Mouse (Mus musculus) liver, embryonic 15.5 days (tissue): ENCODE results near the gene Disc1. TPM values are rescaled to one million over a fixed set of nuclear protein-coding genes. Genes with fewer than 3 reads are reported as not detected.

Experiments
- ATAC-seq: fragments of 200-750 bp; cut with Nextera tagmentation; 2 replicates; pipeline ENCODE4 v1.8.0; 2017; ENCODE audit warnings: moderate number of reproducible peaks, mild to moderate bottlenecking, moderate library complexity; ENCODE audit not compliant: insufficient read depth
- H3K27ac ChIP-seq: fragments of 300-500 bp; sonication (generic); replicated peaks from 2 replicates; pipeline ENCODE4 v1.5.1; 2015; ENCODE audit warnings: mild to moderate bottlenecking, inconsistent platforms
- H3K27me3 ChIP-seq: fragments of 300-500 bp; sonication (generic); 2 replicates; pipeline ENCODE4 v1.6.1; 2015; ENCODE audit warnings: mild to moderate bottlenecking, inconsistent platforms
- H3K36me3 ChIP-seq: fragments of 300-500 bp; sonication (generic); replicated peaks from 2 replicates; pipeline ENCODE4 v1.6.1; 2015; ENCODE audit warnings: moderate library complexity, mild to moderate bottlenecking, inconsistent platforms
- H3K4me1 ChIP-seq: fragments of 300-500 bp; sonication (generic); replicated peaks from 2 replicates; pipeline ENCODE4 v1.6.1; 2015; ENCODE audit warnings: inconsistent platforms
- H3K4me2 ChIP-seq: fragments of 300-500 bp; sonication (generic); 2 replicates; pipeline ENCODE4 v1.6.1; 2015; ENCODE audit warnings: moderate library complexity, mild to moderate bottlenecking, inconsistent platforms
- H3K4me3 ChIP-seq: fragments of 300-500 bp; sonication (generic); replicated peaks from 2 replicates; pipeline ENCODE4 v1.5.1; 2015; ENCODE audit warnings: mild to moderate bottlenecking, inconsistent platforms
- H3K9ac ChIP-seq: fragments of 300-500 bp; sonication (generic); 2 replicates; pipeline ENCODE4 v1.6.1; 2015; ENCODE audit warnings: moderate library complexity, mild to moderate bottlenecking, inconsistent platforms
- H3K9me3 ChIP-seq: fragments of 300-500 bp; sonication (generic); replicated peaks from 2 replicates; pipeline ENCODE4 v1.6.1; 2016; ENCODE audit warnings: inconsistent platforms
- WGBS: fragments of 180-500 bp; shearing (Covaris S2); methylation state at CpG from one replicate; pipeline ENCODE4 v1.1.7; 2015; ENCODE audit warnings: mixed read lengths; ENCODE audit not compliant: insufficient replicate concordance; 5-methylcytosine and 5-hydroxymethylcytosine counted together
- polyA plus RNA-seq: library from polyadenylated mRNA; unstranded; fragments of >200 nt; fragmentation: Nextera tagmentation; extraction: Ambion mirVana; gene quantifications from 2 replicates; pipeline ENCODE4 v1.2.1, GENCODE M21; 2015

Gene Disc1
- polyA plus RNA-seq, 1 experiment from 2014 or later, result 0.30 TPM

DNA sequence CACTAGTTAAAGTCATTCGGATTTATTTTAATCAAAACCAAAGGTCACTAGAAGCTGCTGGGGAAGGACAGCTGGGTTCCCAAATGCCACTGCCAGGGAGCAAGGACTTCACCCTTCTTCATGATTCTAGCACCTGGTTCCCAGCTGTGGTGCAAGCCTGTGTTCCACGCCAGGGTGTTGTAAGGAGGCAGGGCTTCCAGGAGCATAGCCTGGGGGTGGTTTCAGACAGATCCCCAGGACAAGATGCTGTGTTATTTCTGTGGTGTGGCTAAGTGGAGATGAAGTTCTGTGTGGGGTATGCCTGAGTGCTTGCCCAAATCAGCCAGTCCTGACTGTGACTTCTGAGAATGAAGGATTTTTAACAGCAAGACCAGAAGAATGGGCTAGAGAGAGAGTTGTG is 12.5 kb upstream of the Disc1 start:
- no peak overlapping the region for H3K27ac ChIP-seq
- no peak overlapping the region for H3K9ac ChIP-seq
- no peak overlapping the region for H3K4me2 ChIP-seq
- H3K9me3 ChIP-seq, result no peaks in the 10 kb centered on the region
- no peak for ATAC-seq
- no peak overlapping the region for H3K4me3 ChIP-seq
- no peaks in the 10 kb centered on the region for H3K4me1 ChIP-seq
- H3K27me3 ChIP-seq, result no peaks in the 10 kb centered on the region
- 47% methylated on average over 2 of the region's 2 CpGs for WGBS
- no peaks in the 10 kb centered on the region; the same call in 1 of the 2 replicates for H3K36me3 ChIP-seq

DNA sequence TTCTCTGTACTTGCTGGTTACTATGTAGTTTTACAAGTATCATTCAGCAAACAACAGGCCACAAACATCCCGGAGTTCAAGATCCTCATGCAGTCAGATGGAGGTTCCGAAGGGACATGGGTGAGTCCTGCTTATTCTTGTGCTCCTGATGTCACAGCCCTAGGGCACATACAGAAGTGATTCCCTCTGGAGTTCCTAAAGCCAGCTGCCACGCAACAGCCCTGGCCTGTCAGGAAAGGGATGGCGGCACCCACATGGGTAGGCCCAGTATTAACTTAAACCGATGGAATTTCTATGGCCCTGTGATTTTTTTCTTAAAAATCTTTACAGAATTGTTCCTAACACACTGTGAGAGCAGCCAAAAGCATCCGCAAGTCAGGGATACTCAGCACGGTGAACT is 10.6 kb upstream of the Disc1 start:
- 77% methylated on average over 7 of the region's 7 CpGs for WGBS
- no peak for ATAC-seq

DNA sequence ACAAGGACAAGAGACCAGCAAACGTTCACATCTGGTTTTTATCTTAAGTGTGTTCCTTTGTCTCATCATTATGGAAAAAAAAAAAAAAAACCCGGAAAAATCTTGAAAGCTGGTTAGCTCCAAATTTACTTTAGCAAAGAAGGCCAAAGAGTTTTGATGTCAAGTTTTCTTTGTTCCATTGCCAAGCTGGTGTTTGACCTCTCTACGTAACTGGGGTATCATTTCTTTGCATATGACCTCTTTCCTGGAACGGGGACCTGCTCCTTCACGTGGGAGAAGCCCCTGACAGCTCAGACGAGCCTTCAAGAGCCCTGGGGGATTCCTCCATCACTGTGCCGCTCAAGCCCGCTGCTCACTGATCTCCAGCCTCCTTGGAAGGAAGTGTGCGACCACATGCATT is 10.1 kb upstream of the Disc1 start:
- no peaks in the 10 kb centered on the region for H3K27me3 ChIP-seq
- H3K4me3 ChIP-seq, result no peak overlapping the region
- no peaks in the 10 kb centered on the region for H3K36me3 ChIP-seq
- no peaks in the 10 kb centered on the region for H3K4me1 ChIP-seq
- H3K4me2 ChIP-seq, result no peak overlapping the region
- no peak overlapping the region for H3K27ac ChIP-seq
- ATAC-seq, result no peak
- WGBS, result 18% methylated on average over 9 of the region's 9 CpGs
- H3K9ac ChIP-seq, result no peak overlapping the region
- H3K9me3 ChIP-seq, result no peaks in the 10 kb centered on the region

More for the DNA sequence above, 10.6 kb upstream of the Disc1 start:
- H3K36me3 ChIP-seq, result no peaks in the 10 kb centered on the region
- no peak overlapping the region for H3K4me3 ChIP-seq
- H3K4me2 ChIP-seq, result no peak overlapping the region
- H3K27me3 ChIP-seq, result no peaks in the 10 kb centered on the region
- no peaks in the 10 kb centered on the region for H3K4me1 ChIP-seq
- no peak overlapping the region for H3K9ac ChIP-seq
- no peaks in the 10 kb centered on the region for H3K9me3 ChIP-seq
- no peak overlapping the region for H3K27ac ChIP-seq

DNA sequence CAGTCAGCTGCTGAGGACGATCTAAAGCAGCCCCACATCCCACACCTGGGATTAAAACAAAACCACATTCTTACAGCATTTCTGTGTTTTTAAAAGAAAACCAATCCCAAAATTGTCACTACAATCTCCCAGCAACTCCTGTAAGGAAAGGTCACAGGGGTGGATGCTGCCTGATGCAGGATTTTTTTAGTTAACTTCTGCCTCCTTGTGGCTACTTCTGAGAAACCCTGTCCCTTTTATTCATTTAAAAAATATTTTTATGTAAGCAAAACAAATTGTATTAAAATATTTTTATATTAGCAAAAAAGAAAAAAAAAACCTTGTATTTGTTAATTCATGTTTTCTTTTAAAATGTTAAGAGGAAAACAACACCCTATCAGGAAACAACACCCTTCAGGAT is 8.2 kb upstream of the Disc1 start:
- no peak overlapping the region for H3K9ac ChIP-seq
- H3K27ac ChIP-seq, result no peak overlapping the region
- H3K36me3 ChIP-seq, result no peaks in the 10 kb centered on the region
- WGBS, result 69% methylated on average over 1 of the region's 1 CpGs
- no peaks in the 10 kb centered on the region for H3K9me3 ChIP-seq
- H3K27me3 ChIP-seq, result no peaks in the 10 kb centered on the region
- H3K4me3 ChIP-seq, result no peak overlapping the region
- no peak overlapping the region for H3K4me2 ChIP-seq
- no peaks in the 10 kb centered on the region for H3K4me1 ChIP-seq
- ATAC-seq, result no peak

DNA sequence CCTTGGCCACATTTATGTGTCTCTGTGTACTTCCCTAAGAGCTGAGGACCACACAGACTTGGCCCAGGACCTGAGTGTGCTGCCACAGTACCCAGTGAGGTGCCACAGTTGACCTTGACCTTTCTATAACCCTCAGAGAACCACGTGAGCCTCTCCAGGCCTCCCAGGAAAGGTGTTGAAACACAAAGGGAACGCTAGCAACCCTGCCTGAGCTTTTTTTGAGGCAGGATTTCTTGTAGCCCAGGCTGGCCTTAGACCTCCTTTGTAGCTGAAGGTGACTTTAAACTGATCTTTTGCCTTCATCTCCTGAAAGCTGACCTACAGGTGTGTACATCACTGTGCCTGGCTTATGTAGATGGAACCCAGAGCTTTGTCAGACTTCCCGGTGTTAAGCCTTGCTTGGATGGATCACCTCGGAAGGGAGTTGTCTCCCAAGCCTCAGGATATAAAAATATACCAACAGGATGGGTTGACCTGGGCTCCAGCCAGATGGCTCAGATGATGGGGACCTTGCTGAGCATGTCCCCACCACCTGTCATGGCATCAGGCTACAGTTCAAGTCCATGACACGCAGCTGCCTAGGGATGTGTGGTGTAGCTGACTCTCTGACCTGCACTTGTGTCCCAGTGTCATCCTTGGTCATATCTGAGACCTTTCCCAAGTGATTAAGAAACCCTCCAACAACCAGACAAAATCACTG is 4.8 kb upstream of the Disc1 start:
- ATAC-seq, result no peak
- Histone ChIP-seq H3K36me3 (no peaks in the 10 kb centered on the region), H3K4me2 (no peak overlapping the region), H3K27ac (no peak overlapping the region), H3K4me1 (0 out of 2 replicates have a peak, but pooled peaks cover 5% of the 10 kb centered on the region), H3K4me3 (no peak overlapping the region), H3K9me3 (no peaks in the 10 kb centered on the region), H3K9ac (no peak overlapping the region), H3K27me3 (peaks cover 20% of the 10 kb centered on the region)
- WGBS, result 51% methylated on average over 5 of the region's 5 CpGs

DNA sequence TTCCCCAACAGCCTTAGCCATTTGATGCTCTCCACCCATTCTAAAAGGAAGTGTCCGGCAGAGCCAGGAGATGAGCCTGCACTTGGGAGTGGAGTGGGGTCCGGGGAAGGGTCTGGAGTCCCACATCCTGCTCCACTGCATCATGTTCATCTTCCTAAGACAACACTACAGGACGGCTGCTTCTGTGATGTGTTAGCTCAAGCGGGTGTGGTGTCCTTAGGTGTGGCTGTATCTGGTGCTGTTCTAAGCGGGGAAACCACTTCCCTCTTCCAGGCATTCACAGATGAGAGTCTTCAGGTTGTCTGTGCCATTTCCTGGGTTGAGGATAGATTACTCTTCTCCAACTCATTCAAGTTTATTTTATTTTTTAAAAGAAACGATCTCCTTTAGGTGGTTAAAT is 4.2 kb upstream of the Disc1 start:
- H3K4me2 ChIP-seq, result no peak overlapping the region
- H3K36me3 ChIP-seq, result no peaks in the 10 kb centered on the region
- H3K4me3 ChIP-seq, result no peak overlapping the region
- no peaks in the 10 kb centered on the region for H3K9me3 ChIP-seq
- peaks cover 26% of the 10 kb centered on the region for H3K27me3 ChIP-seq
- no peak overlapping the region for H3K9ac ChIP-seq
- 0 out of 2 replicates have a peak, but pooled peaks cover 9% of the 10 kb centered on the region for H3K4me1 ChIP-seq
- WGBS, result 47% methylated on average over 6 of the region's 6 CpGs
- ATAC-seq, result no peak
- H3K27ac ChIP-seq, result no peak overlapping the region

DNA sequence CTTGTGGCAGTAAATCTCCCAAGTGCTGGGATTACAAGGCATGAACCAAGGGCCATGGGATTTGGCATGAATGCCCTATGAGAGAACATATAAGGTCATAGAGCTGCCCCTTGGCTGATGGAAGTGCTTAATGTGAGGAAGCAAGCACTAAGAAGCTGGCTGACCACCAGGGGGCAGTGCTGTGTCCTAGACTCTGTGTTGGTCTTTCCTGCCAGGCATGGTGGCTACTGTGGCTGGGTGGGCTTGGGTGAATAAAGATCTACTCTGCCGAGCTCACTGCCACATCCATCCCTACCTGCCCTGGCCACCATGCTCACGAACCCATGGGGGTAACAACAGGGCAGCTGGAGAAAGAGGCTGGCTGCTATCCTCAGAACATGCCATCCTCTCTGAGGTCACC is 2.0 kb upstream of the Disc1 start:
- H3K9me3 ChIP-seq, result no peaks in the 10 kb centered on the region
- no peak overlapping the region for H3K4me3 ChIP-seq
- H3K27ac ChIP-seq, result no peak overlapping the region
- H3K36me3 ChIP-seq, result no peaks in the 10 kb centered on the region
- 12% methylated on average over 2 of the region's 2 CpGs for WGBS
- H3K4me2 ChIP-seq, result no peak overlapping the region
- no peak overlapping the region for H3K9ac ChIP-seq
- ATAC-seq, result no peak
- 0 out of 2 replicates have a peak, but pooled peaks cover 9% of the 10 kb centered on the region for H3K4me1 ChIP-seq
- peaks cover 37% of the 10 kb centered on the region for H3K27me3 ChIP-seq

DNA sequence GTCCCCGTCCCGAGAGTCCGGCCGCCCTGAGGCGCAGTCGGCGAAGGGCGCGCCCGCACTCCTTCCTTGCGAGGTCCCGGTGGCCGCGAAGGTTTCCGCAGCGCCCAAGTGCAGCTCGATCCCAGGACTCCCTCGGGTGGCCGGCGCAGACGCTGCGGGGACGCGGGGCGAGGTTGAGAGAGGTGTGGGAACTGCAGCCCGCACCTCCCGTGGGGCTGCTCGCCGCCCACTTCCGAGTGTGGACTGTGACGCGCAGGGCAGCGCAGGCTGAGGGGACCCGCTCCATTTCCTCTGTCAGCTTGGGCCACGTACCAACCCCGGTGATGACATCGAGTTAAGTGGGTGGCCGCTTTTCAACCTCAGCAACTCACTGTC is 428 bp downstream of the Disc1 start:
- under 1% methylated on average over 37 of the region's 38 CpGs for WGBS
- H3K27ac ChIP-seq, result no peak overlapping the region
- no peak for ATAC-seq

DNA sequence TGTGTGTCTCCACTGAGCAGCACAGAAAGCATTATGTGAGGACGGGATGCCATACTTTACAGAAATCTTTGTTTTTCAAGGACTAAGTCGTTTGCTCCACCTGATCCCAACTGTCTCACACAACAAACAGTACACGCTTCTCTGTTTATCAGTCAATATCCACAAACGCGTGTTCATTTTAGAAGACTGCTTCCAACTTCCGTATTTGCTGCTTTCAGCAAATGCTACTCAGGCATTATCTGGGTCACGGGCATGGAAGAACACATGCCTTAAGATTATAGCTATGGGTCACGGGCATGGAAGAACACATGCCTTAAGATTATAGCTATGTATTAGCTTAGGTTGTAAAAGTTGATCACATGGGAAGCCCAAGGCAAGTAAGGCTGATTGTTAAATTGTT is 6.9 kb downstream of the Disc1 start:
- Histone ChIP-seq H3K9ac (no peak overlapping the region), H3K4me1 (no peaks in the 10 kb centered on the region), H3K27me3 (peaks cover under 1% of the 10 kb centered on the region; the same call in 1 of the 2 replicates), H3K4me3 (no peak overlapping the region), H3K36me3 (no peaks in the 10 kb centered on the region), H3K27ac (no peak overlapping the region), H3K9me3 (no peaks in the 10 kb centered on the region), H3K4me2 (no peak overlapping the region)
- no peak for ATAC-seq
- WGBS, result 62% methylated on average over 8 of the region's 8 CpGs

More for the DNA sequence above, 428 bp downstream of the Disc1 start:
- H3K4me1 ChIP-seq, result 0 out of 2 replicates have a peak, but pooled peaks cover 9% of the 10 kb centered on the region
- H3K27me3 ChIP-seq, result peaks cover 37% of the 10 kb centered on the region
- no peaks in the 10 kb centered on the region for H3K36me3 ChIP-seq
- peak overlapping the region; percentile 55 for H3K4me3 ChIP-seq
- H3K4me2 ChIP-seq, result peak overlapping the region; percentile 68
- H3K9ac ChIP-seq, result peak overlapping the region; percentile 21
- no peaks in the 10 kb centered on the region for H3K9me3 ChIP-seq

DNA sequence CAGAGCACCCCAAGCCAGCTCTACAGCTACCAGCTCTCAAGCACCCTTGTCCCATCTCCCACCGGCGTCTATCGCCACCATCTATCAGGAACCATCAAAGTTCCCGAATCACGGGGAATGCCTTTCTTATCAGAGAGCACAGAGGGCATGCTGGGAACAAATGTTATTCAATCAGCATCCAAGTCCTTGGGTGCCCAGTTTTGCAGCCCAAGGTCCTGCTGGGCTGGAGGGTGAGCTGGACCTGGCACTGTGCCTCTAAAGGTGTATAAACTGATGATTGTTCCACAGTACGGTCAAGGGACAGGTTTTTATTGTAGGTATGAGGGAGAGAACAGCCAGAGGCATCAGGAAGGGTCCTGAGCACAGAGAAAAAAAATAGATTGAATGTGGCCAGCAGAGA is 11.6 kb downstream of the Disc1 start:
- Histone ChIP-seq H3K27ac (no peak overlapping the region), H3K4me2 (no peak overlapping the region), H3K4me3 (no peak overlapping the region), H3K9me3 (no peaks in the 10 kb centered on the region), H3K27me3 (no peaks in the 10 kb centered on the region), H3K4me1 (0 out of 2 replicates have a peak, but pooled peaks cover 3% of the 10 kb centered on the region), H3K36me3 (no peaks in the 10 kb centered on the region), H3K9ac (no peak overlapping the region)
- WGBS, result 52% methylated on average over 6 of the region's 6 CpGs
- ATAC-seq, result no peak

DNA sequence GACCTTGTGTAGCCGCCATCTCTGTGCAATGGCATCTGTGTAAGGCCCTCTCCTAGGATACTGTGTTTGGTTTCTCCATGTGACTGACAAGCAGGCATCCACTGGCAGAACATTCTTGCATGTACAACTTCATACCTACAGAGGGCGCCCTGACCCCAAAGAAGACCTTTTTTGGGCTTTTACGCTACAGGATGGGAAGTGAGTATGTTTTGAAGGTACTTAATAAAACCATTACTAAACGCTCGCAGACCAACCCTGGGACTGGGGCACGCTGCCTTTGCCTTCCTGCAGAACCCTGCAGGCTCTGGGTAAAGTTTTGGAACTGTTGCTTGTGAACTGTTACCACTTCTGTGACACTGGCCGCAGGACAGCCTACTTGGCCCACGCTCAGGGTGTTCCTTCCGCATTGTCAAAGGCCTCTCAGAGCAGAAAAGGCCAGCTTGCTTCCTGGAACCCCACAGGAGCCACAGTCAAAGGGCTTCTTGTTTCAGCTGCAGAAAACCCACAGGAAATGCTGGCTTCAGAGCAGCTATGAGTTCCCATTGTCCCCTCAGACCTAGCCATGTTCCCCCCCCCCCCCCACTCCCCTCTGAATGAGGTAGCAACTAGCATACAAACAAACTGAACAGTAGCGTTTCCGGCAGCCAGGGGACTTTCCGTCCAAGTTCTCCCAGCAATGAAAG is 13.1 kb downstream of the Disc1 start:
- Histone ChIP-seq H3K4me3 (no peak overlapping the region), H3K36me3 (no peaks in the 10 kb centered on the region), H3K4me2 (peak overlapping the region; percentile 47), H3K9ac (no peak overlapping the region), H3K4me1 (0 out of 2 replicates have a peak, but pooled peaks cover 3% of the 10 kb centered on the region), H3K27ac (peak overlapping the region; percentile 45), H3K9me3 (no peaks in the 10 kb centered on the region), H3K27me3 (no peaks in the 10 kb centered on the region)
- peak; percentile 34; the same call in 1 of the 2 replicates for ATAC-seq
- 6% methylated on average over 12 of the region's 12 CpGs for WGBS
